Mouse (Mus musculus) brain, embryonic 14.5 days (tissue): ENCODE measurements at regions not wholly inside any gene's neighbourhood (a gene's known extent, or its start where the extent isn't known, plus 50 kb on each side); places are given as distances from the start of the nearest gene placed in this dataset.
"Not testable (repeated sequence)": the region's sequence is repeated elsewhere in the genome, so short reads cannot be mapped to it uniquely, and the experiment has no call there.

Experiments
- DNase-seq: peaks from one replicate; pipeline ENCODE4 v3.0.0-alpha.2; 2011; ENCODE audit warnings: low read depth
- CTCF ChIP-seq: fragments of 200-500 bp; IDR thresholded peaks from 2 replicates; pipeline ENCODE4 v1.5.1; 2012; ENCODE audit warnings: inconsistent platforms, mild to moderate bottlenecking, moderate library complexity, borderline replicate concordance; ENCODE audit not compliant: insufficient read depth, insufficient read length; ENCODE audit errors: extremely low read depth
- POLR2A ChIP-seq: fragments of 200-500 bp; IDR thresholded peaks from 2 replicates; pipeline ENCODE4 v1.6.1; 2012; ENCODE audit warnings: mild to moderate bottlenecking, inconsistent platforms, borderline replicate concordance; ENCODE audit not compliant: poor library complexity, insufficient read depth, insufficient read length, severe bottlenecking; ENCODE audit errors: extremely low read depth

DNA sequence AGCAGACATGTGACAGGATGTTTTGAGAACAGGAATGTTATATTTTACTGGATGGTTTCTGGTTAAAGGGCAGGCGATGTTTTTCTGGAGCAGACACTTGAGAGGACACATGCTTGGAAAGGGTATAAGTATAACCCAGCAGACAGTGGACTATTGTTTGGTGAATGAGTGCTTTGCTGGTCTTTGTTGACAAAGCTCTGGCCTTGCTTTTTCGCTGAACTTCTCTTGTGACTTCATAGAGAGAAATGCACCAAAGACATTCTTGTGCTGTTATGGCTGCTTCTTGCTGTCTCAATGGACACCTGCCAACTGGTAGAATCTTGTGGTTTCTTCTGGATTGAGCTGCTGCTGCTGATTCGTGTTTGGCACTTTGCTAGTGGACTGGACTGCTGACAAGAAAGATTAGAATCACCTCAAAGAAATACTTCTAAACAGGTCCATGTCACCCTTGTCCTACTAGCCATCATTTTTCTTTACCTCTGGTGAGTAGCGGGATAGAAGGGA, 612.1 kb downstream of the Cypt12 start:
- peak; percentile 5 for DNase-seq

DNA sequence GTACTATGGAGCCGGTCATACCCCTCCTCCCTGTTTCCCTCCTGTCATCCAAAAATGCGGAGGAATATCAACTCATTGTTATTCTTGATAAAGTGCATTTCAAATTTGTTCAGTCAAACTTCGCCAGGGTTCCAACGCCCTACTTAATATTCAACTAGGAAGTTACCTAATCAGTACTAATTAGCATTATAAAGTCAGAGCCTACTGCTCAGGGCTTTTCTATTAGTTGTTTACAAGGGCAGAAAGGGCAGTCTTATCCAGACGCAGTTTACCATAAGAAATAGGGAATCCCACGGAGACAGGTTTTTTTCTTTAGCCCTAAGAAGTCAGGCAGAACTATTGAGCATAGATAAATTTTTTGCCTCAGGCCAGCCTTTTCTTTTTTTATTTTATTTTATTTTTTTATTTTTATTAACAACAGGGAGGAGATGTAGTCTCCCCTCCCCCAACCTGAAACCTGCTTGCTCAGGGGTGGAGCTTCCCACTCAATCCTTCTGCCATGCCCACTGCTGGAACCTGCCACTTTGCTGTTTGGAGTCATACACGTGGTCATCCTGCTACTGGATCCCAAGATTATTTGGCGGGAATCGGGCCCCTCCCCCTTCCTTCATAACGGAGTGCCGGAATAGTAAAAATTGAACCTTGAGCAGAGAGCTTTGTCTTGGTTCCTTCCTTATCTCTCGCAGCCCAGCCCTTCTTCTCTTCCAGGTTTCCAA, 632.9 kb downstream of the Cypt12 start:
- not testable (repeated sequence) for DNase-seq

More for the DNA sequence above, 612.1 kb downstream of the Cypt12 start:
- TF ChIP-seq POLR2A: no peak
- TF ChIP-seq CTCF: no peak

DNA sequence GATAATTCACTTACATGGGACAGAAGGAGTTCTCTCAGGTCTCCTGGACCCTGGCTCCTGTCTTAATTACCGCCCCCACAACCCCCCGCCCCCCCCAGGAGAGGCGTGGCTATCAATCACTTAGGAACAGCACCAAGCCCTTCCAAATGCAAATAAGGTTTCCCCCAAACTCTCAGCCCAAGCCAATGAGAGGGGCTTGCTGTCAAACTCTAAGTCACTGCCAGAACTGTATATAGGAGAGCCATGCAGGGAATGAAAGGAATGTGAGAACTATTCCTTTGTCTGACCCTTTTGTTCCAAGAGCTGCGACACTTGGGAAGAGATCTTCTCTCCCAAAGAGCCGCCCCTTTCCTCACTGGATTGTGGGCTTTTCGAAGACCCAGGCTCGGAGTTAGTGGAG, 672.4 kb downstream of the Cypt12 start:
- DNase-seq: no peak
- no peak for TF ChIP-seq CTCF

DNA sequence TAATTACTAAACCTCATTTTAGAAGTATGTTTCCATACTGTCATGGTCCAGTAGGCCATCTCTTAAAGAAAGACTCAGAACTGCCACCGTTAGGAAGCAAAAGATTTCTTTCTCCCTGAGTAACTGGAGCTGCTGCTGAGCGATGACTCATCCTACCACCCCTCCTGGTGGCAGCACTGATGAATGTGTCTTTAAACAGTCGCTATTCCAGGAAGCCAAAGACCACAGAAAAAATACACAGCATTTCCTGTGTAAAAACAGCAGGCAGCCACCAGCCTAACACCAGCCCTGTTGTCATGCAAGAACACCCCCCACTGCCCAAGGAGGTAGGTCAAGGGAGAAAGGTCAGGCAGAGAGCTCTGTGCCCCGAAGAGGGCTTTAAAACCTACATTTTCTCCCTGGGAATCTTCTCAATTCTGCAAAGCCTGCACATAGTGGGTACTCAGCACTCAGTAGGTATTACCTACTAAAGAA, 675.7 kb downstream of the Cypt12 start:
- peak; percentile 90 for DNase-seq
- TF ChIP-seq CTCF: peak; percentile 58; the same call in 1 of the 2 replicates
- no peak for TF ChIP-seq POLR2A

DNA sequence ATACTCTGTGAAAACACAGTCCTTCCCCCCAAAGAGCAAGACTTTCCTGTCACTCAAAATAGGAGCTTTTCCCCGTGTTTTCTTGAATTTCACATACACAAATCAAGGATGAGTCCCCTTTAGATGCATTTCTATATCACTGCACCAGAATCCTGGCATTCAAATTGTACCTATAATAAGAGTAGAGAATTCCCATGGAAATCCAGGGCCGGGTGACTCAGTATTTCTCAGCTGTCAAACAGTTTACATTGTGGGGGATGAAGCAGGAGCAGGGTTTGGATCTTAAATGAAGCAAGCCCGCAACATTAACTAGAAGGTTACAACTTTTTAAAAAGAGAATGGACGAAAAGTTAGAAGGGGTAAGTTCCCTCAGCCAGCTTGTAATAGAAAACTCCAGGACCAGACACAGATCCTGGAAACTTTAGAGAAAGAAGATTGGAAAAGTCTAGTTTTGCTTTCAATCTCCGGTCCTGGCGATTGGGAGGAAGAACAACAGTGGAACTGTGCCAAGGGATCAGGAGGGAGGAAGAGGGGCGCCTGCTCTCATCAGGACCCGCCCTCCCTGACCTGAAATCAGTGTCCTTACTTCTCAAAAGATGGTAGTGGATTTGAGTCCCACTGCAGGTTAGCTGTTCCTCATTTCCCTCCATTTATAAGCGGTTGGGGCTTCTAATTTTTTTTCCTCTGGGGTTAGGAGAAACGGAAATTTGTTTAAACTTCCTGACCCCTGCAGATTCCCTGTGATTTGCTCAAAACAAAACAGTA, 676.4 kb downstream of the Cypt12 start:
- TF ChIP-seq CTCF: no peak
- TF ChIP-seq POLR2A: no peak
- DNase-seq: peak; percentile 88

DNA sequence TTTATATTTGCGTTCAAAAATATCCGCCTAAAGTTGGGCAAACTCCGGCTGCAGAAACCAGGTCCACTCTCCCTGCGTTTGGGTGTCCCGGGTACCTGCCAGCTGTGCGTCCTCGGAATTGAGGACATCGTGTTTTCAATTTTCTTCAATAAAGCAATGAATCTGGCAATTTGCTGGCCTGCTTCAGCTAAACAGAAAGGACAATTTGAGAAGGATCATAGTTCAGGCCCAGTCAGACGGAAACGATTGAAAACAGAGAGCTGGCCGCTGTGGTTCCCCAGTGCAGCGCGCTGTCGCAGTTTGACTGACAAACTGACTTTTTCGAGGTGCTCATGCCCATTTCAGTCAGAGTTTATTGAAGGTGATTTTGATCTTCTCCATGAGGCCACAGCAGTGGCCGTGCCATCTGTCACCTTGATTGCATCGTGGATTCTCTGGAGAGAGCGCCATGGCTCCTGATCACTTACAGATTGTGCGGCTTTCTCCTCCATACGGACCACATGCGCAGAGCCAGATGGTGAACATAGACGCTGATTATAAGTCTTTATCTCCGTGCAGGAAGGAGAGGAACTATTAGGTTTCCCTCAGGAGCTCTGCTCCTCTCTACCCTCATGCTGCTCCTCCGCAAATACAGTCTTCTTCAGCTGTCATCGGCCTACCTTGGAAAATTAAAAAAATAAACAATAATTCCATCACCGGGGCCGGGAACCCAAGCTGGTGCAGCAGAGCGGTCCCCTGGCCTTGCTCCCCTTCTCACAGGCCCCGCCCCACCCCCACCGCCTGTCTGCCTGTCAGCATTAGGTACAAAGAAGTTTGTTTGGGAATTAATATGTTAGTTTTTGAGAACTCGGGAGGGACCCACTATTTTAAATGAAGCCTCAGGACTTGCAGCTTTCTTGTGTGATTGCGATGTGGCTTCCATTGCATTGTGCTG, 677.5 kb downstream of the Cypt12 start:
- DNase-seq: peak; percentile 93
- TF ChIP-seq POLR2A (no peak), CTCF (no peak)

DNA sequence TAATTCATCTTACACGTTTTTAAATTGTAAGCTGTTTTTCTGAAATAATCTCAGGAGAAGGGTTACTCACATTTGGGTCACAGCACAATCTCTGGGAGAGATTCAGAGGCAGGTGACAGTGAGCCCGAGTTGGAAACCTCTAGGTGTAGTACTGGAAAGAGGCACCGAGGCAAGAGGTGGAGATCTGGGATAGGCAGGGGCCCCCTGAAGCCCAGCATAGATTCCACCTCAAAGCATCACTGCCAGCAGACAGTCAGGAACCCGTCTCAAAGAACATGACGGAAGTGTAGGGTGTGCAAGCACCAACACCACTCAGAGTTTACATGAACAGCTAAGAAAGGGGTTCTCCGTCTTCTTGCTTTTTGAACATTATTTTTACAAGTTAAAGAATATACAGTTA, 678.2 kb downstream of the Cypt12 start:
- DNase-seq: no peak
- TF ChIP-seq CTCF (no peak), POLR2A (no peak)

DNA sequence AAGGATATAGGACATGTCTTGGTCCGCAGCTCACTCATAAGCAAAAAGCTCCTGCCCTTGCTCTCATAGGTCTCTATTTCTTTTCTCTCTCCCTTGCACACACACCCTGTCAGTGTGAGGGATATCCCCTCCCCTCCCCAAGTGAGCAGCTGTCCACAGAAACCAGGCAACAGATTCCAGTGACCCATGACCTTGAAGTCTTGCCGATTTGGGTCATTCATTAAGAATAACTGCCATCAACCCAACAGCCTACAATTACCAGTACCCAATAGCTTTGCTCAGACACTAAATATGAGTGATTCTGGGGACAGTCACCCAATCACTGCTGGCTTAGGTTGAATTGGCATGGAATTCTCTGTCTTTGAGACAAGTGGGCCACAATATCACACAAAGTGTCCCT, 678.6 kb downstream of the Cypt12 start:
- peak; percentile 39 for DNase-seq
- no peak for TF ChIP-seq POLR2A

DNA sequence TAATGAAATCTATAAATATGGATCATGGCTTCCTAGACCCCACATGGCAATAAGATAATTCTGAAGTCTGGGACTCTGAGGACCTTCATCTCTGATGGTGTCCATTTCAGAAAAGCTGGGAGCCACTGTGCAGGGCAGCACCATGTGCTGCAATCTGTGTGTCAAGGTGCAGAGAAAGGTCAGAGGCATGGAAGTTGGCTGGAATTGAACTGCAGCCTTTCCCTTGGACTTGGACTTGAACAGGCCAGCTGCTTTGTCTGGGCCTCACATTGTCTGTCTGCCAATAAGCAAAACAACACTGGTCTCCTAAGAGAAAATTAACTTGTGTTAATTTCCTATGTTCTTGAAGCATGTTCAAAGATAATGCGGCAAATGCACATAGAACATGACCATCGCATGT, 681.0 kb downstream of the Cypt12 start:
- TF ChIP-seq CTCF (no peak), POLR2A (no peak)

DNA sequence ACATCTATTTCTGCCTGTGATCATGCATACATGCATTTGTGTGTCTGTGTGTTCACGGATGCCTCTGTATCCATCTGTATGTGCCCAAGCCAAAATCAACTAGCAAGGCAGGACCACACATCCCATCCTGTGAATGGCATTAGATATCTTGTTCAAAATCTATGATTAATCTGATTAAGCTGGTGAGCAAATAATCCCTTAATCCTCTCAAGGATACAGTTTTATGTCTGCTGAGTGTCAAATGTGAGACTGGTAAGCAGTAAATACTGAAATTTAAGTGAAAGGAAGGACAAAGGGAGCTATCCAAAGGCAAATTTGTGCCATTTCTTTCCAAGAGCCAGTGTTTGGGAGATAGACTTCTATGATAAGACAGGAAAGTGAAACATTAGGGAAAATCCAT, 683.4 kb downstream of the Cypt12 start:
- DNase-seq: no peak
- TF ChIP-seq CTCF (no peak), POLR2A (no peak)

More for the DNA sequence above, 681.0 kb downstream of the Cypt12 start:
- DNase-seq: no peak

DNA sequence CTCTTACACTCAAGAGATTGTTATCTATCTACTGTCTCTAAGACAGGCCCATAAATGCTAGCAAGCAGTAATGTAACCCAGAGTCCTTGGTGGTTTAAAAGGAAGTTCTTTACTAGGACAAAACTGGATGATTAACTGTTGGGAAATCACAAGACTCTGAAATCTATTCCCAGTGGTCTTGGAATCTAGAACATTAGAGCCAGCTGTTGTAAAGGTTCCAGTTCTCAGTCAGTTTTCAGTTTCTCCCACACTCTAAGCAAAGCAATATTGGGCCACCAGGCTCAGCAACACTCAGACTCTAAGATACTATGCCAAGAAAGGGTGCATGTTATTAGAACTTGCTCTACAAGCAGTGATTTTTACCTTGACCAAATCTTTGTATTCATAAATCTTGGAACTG, 686.6 kb downstream of the Cypt12 start:
- TF ChIP-seq CTCF (no peak), POLR2A (no peak)

DNA sequence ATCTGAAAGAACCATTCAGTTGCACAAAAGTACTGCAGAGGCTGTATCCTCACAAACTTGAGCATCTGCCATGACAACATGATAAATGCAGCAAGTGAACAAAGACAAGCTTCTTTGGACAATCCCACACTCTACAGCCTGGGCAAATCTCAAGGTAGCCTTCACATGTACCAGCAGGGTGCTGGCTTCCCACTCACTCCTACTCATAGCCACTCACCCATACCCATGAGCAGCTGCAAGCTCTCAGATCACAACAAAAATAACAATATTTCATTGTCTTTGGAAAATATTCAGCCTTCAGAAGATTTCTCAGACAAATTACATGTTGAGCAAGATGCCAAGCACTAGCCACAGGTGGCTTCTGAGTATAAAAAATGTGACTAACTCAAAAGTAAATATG, 689.3 kb downstream of the Cypt12 start:
- TF ChIP-seq CTCF: no peak
- TF ChIP-seq POLR2A: no peak
- no peak for DNase-seq

More for the DNA sequence above, 686.6 kb downstream of the Cypt12 start:
- DNase-seq: no peak

DNA sequence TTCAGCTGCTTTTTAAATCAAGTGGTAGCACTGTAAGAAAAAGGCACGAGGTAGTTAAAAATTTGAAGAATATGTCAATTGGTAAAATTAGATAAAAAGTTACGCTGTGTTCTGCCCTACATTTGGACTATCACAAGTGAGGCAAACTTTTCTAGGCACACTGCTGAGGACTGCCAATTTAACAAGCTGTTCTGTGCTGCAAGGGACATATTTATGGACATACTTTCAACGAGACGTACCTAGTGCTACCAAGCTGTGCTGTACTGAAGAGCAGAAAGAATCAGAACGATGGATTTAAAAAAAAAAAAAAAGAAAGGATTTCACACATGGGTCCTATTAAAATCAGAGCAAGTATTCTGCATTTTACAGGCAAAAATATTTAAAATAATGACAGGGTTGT, 692.1 kb downstream of the Cypt12 start:
- TF ChIP-seq POLR2A: no peak
- TF ChIP-seq CTCF: no peak
- peak; percentile 40 for DNase-seq

DNA sequence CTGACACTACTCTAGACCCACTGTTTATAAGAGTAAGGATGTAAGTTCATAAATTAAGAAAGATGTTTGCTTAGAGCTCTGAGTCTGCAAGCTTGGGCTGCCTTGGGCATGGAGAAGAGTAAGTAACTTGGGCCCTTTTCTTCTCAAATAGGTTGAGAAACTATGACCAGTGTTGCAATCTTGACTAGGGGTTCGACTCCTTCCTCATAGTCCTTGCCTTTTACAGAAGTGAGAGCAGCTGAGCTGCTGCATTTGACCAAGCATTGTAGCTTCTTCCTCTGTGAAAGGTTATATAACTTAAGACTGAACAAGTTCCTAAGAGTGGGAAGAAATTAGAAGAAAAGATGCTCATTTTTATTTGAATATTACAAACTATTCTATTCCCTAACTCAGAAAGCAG, 693.5 kb downstream of the Cypt12 start:
- DNase-seq: no peak
- TF ChIP-seq POLR2A: no peak
- TF ChIP-seq CTCF: no peak
